In genomic region chr17:31420658-31421057, GRCm38 (mm10) we compare ENCODE assay signal across 19 mouse cellular contexts. TPM values are rescaled to one million over a fixed set of nuclear protein-coding genes. Genes with fewer than 3 reads are reported as not detected.
A peak's percentile ranks its signal among the peaks of the same experiment; 100 is the strongest.
DNase-seq lines count a peak whose midpoint lies in the region; ATAC-seq and TF ChIP-seq lines count a peak whose summit lies in the region.
"Had no signal": no experiment of that assay in that cellular context is flagged by ENCODE, and none has a peak within 500 bp of the region (broad histone marks: within the 10 kb centered on the region; RNA-seq: fewer than 3 reads in every experiment).

No protein-coding gene starts in this region.

- H3K4me2 ChIP-seq in heart, embryonic 12.5 days, result peak overlapping the region; percentile 26; the same call in 1 of the 2 replicates
- no peak overlapping the region for H3K4me2 ChIP-seq in intestine, embryonic 15.5 days (replicated peaks)
- H3K4me2 ChIP-seq in intestine, postnatal 0 days (replicated peaks; ENCODE audit: low read depth), result no peak overlapping the region
- H3K4me2 ChIP-seq in lung, embryonic 14.5 days, result no peak overlapping the region
- H3K4me2 ChIP-seq in intestine, embryonic 16.5 days (ENCODE audit: low read depth, low read length), result no peak overlapping the region
- H3K4me2 ChIP-seq: embryonic facial prominence, embryonic 13.5 days had no signal

- H3K27me3 ChIP-seq in heart, embryonic 12.5 days (replicated peaks), result no peaks in the 10 kb centered on the region
- no peaks in the 10 kb centered on the region for H3K27me3 ChIP-seq in heart, adult 2 months (ENCODE audit: control insufficient read depth, insufficient read depth, low read length)
- H3K27me3 ChIP-seq in intestine, embryonic 15.5 days (replicated peaks), result no peaks in the 10 kb centered on the region
- H3K27me3 ChIP-seq in intestine, postnatal 0 days (replicated peaks; ENCODE audit: control insufficient read depth, insufficient read depth, low read length), result no peaks in the 10 kb centered on the region
- no peaks in the 10 kb centered on the region for H3K27me3 ChIP-seq in lung, embryonic 14.5 days (ENCODE audit: insufficient read depth, low read length)
- H3K27me3 ChIP-seq in intestine, embryonic 16.5 days (replicated peaks; ENCODE audit: control insufficient read depth, insufficient read depth, low read length), result no peaks in the 10 kb centered on the region
- H3K27me3 ChIP-seq: embryonic facial prominence, embryonic 13.5 days had no signal

- WGBS in heart, embryonic 12.5 days, result 78% methylated on average over 16 of the region's 16 CpGs
- 74% methylated on average over 16 of the region's 16 CpGs for WGBS in heart, adult 2 months
- 79% methylated on average over 16 of the region's 16 CpGs for WGBS in intestine, embryonic 15.5 days
- WGBS in intestine, postnatal 0 days, result 77% methylated on average over 16 of the region's 16 CpGs
- 68% methylated on average over 16 of the region's 16 CpGs for WGBS in lung, embryonic 14.5 days
- WGBS in lung, adult 2 months, result 80% methylated on average over 16 of the region's 16 CpGs
- 73% methylated on average over 16 of the region's 16 CpGs for WGBS in intestine, embryonic 16.5 days

- no peak for ATAC-seq in heart, embryonic 12.5 days (ENCODE audit: insufficient number of reproducible peaks, low FRiP score)
- no peak for ATAC-seq in intestine, embryonic 15.5 days
- no peak for ATAC-seq in intestine, postnatal 0 days
- 0 out of 2 replicates have a peak, but pooled peaks have one; percentile 30 for ATAC-seq in lung, embryonic 14.5 days (ENCODE audit: insufficient read depth)
- ATAC-seq in intestine, embryonic 16.5 days, result no peak

- peaks cover 39% of the 10 kb centered on the region for H3K4me1 ChIP-seq in heart, embryonic 12.5 days (replicated peaks)
- peaks cover 9% of the 10 kb centered on the region for H3K4me1 ChIP-seq in heart, adult 2 months (ENCODE audit: control insufficient read depth, insufficient read depth, low read length)
- H3K4me1 ChIP-seq in intestine, embryonic 15.5 days (replicated peaks), result peaks cover 53% of the 10 kb centered on the region
- peaks cover 9% of the 10 kb centered on the region; the same call in 1 of the 2 replicates for H3K4me1 ChIP-seq in intestine, postnatal 0 days (replicated peaks; ENCODE audit: control insufficient read depth, insufficient read depth, low read length)
- H3K4me1 ChIP-seq in lung, embryonic 14.5 days (ENCODE audit: insufficient read depth), result peaks cover 25% of the 10 kb centered on the region
- peaks cover 20% of the 10 kb centered on the region for H3K4me1 ChIP-seq in lung, adult 2 months (ENCODE audit: control insufficient read depth, insufficient read depth, low read length)
- peaks cover 44% of the 10 kb centered on the region for H3K4me1 ChIP-seq in intestine, embryonic 16.5 days (ENCODE audit: control insufficient read depth, insufficient read depth, low read length)

- H3K27ac ChIP-seq in heart, embryonic 12.5 days (ENCODE audit: poor library complexity, severe bottlenecking), result no peak overlapping the region
- H3K27ac ChIP-seq in heart, adult 2 months, result no peak overlapping the region
- 0 out of 2 replicates have a peak overlapping the region, but pooled peaks have one; percentile 32 for H3K27ac ChIP-seq in intestine, embryonic 15.5 days
- H3K27ac ChIP-seq in intestine, postnatal 0 days (ENCODE audit: low read depth, low read length), result no peak overlapping the region; the same call in 1 of the 2 replicates
- H3K27ac ChIP-seq in lung, embryonic 14.5 days (ENCODE audit: low read depth), result peak overlapping the region; percentile 76; the same call in 1 of the 2 replicates
- peak overlapping the region; percentile 34; the same call in 1 of the 2 replicates for H3K27ac ChIP-seq in intestine, embryonic 16.5 days (ENCODE audit: low read length)
- H3K27ac ChIP-seq: embryonic facial prominence, embryonic 13.5 days; gastrocnemius, adult 2 months; hindbrain, embryonic 10.5 days; liver, embryonic 14.5 days had no signal

- H3K36me3 ChIP-seq in heart, embryonic 12.5 days, result no peaks in the 10 kb centered on the region
- H3K36me3 ChIP-seq in heart, adult 2 months (ENCODE audit: control insufficient read depth, insufficient read depth, low read length), result no peaks in the 10 kb centered on the region
- H3K36me3 ChIP-seq in intestine, embryonic 15.5 days, result peaks cover 8% of the 10 kb centered on the region; the same call in 1 of the 2 replicates
- H3K36me3 ChIP-seq in intestine, postnatal 0 days (ENCODE audit: control insufficient read depth, insufficient read depth), result peaks cover 29% of the 10 kb centered on the region
- H3K36me3 ChIP-seq in lung, embryonic 14.5 days (ENCODE audit: insufficient read depth), result peaks cover 28% of the 10 kb centered on the region
- no peaks in the 10 kb centered on the region; the same call in 1 of the 2 replicates for H3K36me3 ChIP-seq in intestine, embryonic 16.5 days (ENCODE audit: control insufficient read depth, insufficient read depth, low read length)

- H3K79me2 ChIP-seq in heart, adult 2 months (replicated peaks; ENCODE audit: control insufficient read depth, insufficient read depth, low read length), result no peaks in the 10 kb centered on the region

- DNase-seq in heart, adult 2 months, result no peak
- peak; percentile 79 for DNase-seq in lung, embryonic 14.5 days
- no peak for DNase-seq in lung, adult 2 months
- no peak for DNase-seq in layer of hippocampus, postnatal 10 days (ENCODE audit: low spot score in 2 of 2)
- DNase-seq: adrenal gland, postnatal 14 days; gastrocnemius, adult 2 months; layer of hippocampus, postnatal 36 days; right cerebral cortex, postnatal 4 days; thymus, postnatal 14 days had no signal

- intact Hi-C loops in heart, adult 2 months (cut with DNase I), result loop anchor here (5.0 kb wide), 2 partner anchors 33 to 37 kb away; partner anchors contain the start of gene Pde9a

- TF ChIP-seq POLR2A in heart, adult 2 months (IDR thresholded peaks at IDR 0.05; ENCODE audit: insufficient read depth, low read depth, low read length), result no peak
- no peak for TF ChIP-seq POLR2A in lung, adult 2 months (IDR thresholded peaks at IDR 0.05; ENCODE audit: borderline replicate concordance, extremely low read depth, low read depth, low read length)

- H3K9ac ChIP-seq in heart, embryonic 12.5 days, result no peak overlapping the region
- no peak overlapping the region for H3K9ac ChIP-seq in heart, adult 2 months (ENCODE audit: low read depth, low read length)
- H3K9ac ChIP-seq in intestine, embryonic 15.5 days, result no peak overlapping the region
- H3K9ac ChIP-seq in intestine, postnatal 0 days (ENCODE audit: low read depth, low read length), result no peak overlapping the region
- no peak overlapping the region for H3K9ac ChIP-seq in lung, embryonic 14.5 days
- no peak overlapping the region for H3K9ac ChIP-seq in intestine, embryonic 16.5 days (ENCODE audit: low read depth, low read length)
- H3K9ac ChIP-seq: embryonic facial prominence, embryonic 13.5 days; liver, embryonic 14.5 days had no signal

- H3K4me3 ChIP-seq in heart, embryonic 12.5 days, result no peak overlapping the region
- H3K4me3 ChIP-seq in heart, adult 2 months, result no peak overlapping the region
- H3K4me3 ChIP-seq in intestine, embryonic 15.5 days (replicated peaks), result no peak overlapping the region
- H3K4me3 ChIP-seq in intestine, postnatal 0 days (ENCODE audit: low read depth, low read length), result no peak overlapping the region
- H3K4me3 ChIP-seq in lung, embryonic 14.5 days (ENCODE audit: low read depth, low read length), result no peak overlapping the region
- no peak overlapping the region for H3K4me3 ChIP-seq in lung, adult 2 months (replicated peaks; ENCODE audit: extremely low read depth, low read depth, low read length)
- no peak overlapping the region for H3K4me3 ChIP-seq in intestine, embryonic 16.5 days (ENCODE audit: low read length)
- H3K4me3 ChIP-seq: embryonic facial prominence, embryonic 13.5 days; gastrocnemius, adult 2 months; hindbrain, embryonic 10.5 days had no signal

- no peak for TF ChIP-seq EP300 in heart, adult 2 months (IDR thresholded peaks at IDR 0.05; ENCODE audit: insufficient read depth, low read depth, low read length)

- H3K9me3 ChIP-seq in heart, embryonic 12.5 days (replicated peaks), result no peaks in the 10 kb centered on the region
- H3K9me3 ChIP-seq in intestine, embryonic 15.5 days, result no peaks in the 10 kb centered on the region
- no peaks in the 10 kb centered on the region for H3K9me3 ChIP-seq in intestine, postnatal 0 days (ENCODE audit: control insufficient read depth)
- no peaks in the 10 kb centered on the region for H3K9me3 ChIP-seq in lung, embryonic 14.5 days (ENCODE audit: low read depth, low read length)
- H3K9me3 ChIP-seq in intestine, embryonic 16.5 days (ENCODE audit: control insufficient read depth, low read length), result no peaks in the 10 kb centered on the region
- H3K9me3 ChIP-seq: embryonic facial prominence, embryonic 13.5 days; hindbrain, embryonic 10.5 days had no signal

- TF ChIP-seq CTCF in heart, adult 2 months (IDR thresholded peaks at IDR 0.05), result no peak
- no peak for TF ChIP-seq CTCF in intestine, postnatal 0 days (IDR thresholded peaks at IDR 0.05; ENCODE audit: low read depth)
- TF ChIP-seq CTCF in lung, embryonic 14.5 days (IDR thresholded peaks at IDR 0.05; ENCODE audit: low read depth), result no peak
- TF ChIP-seq CTCF in lung, adult 2 months (IDR thresholded peaks at IDR 0.05; ENCODE audit: insufficient read depth, low read length), result no peak

RNA-seq across cellular contexts. Expression of gene Pde9a, which starts 34.6 kb away (rescaled TPM):
- polyA plus RNA-seq in heart, embryonic 12.5 days (2016; fragmentation: Nextera tagmentation; extraction: Ambion mirVana), result 5.5 and 5.6 TPM in 2 replicates
- 1 to 10 TPM; 3.2 to 4.0 TPM for total RNA-seq in heart, adult 2 months (2021)
- polyA plus RNA-seq in heart, adult 2 months (2012; rRNA removed), result 10.4 and 12.1 TPM in 2 replicates
- 52.0 and 55.3 TPM in 2 replicates for polyA plus RNA-seq in intestine, embryonic 15.5 days (2015; fragmentation: Nextera tagmentation; extraction: Ambion mirVana)
- 58.8 and 59.8 TPM in 2 replicates for polyA plus RNA-seq in intestine, postnatal 0 days (2015; fragmentation: Nextera tagmentation; extraction: Ambion mirVana)
- polyA plus RNA-seq in lung, embryonic 14.5 days (2014; fragmentation: Nextera tagmentation; extraction: Ambion mirVana), result 35.8 and 36.7 TPM in 2 replicates
- 83.6 and 99.1 TPM in 2 replicates for polyA plus RNA-seq in lung, adult 2 months (2012; rRNA removed)
- polyA plus RNA-seq in intestine, embryonic 16.5 days (2015; fragmentation: Nextera tagmentation; extraction: Ambion mirVana), result 62.5 and 65.2 TPM in 2 replicates
- 10 to 100 TPM; 34.0 to 38.9 TPM for total RNA-seq in layer of hippocampus, postnatal 10 days (2021)
- total RNA-seq: CH12.LX; MEL; monocyte, adult 5-6 weeks had no signal

Comparison
In these comparisons a context has a peak if more than half of its experiments do, and no peak if none do; other contexts are left out.
1. H3K27ac ChIP-seq: peak in intestine, embryonic 15.5 days (single experiment), lung, embryonic 14.5 days (single experiment) and intestine, embryonic 16.5 days (single experiment); none in heart, embryonic 12.5 days (single experiment), heart, adult 2 months (single experiment) and intestine, postnatal 0 days (single experiment).